Mouse (Mus musculus) heart, postnatal 0 days (tissue): ENCODE data around the gene Naa60.

ENCODE experiments used
- CTCF ChIP-seq: IDR thresholded peaks from 2 replicates; pipeline ENCODE4 v1.5.1; 2016; ENCODE audit warnings: antibody characterized with exemption, control low read depth, low read depth
- EP300 ChIP-seq: IDR thresholded peaks from 2 replicates; pipeline ENCODE4 v1.6.1; 2016; ENCODE audit warnings: antibody characterized with exemption, low read depth

DNA sequence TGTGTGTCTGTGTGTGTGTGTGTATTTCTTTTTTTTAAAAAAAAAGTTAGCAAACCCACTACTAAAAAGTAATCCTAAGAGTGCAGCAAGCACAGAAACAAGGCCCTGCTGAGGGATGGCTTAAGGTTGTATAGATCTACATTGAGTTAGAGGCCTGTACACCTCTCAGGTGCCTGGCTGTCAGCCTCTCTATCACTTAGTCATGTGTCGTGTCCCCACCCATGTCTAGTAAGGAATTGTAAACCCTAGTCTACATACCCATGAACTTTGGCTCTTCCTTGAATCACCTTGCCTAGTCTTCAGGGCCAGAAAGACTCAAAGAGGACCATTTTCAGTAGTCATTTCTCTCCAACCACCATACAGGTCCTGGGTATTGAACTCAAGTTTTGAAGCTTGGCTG, 24.4 kb downstream of the Naa60 start:
- TF ChIP-seq CTCF (no peak), EP300 (no peak)
